Mouse (Mus musculus) cerebellum, adult 2 months (tissue): Measurements from ENCODE around the gene Ror2.

Experiments used
- CTCF ChIP-seq: fragments of 200-500 bp; IDR thresholded peaks from 2 replicates; pipeline ENCODE4 v1.5.1; 2011; ENCODE audit warnings: low read depth, mild to moderate bottlenecking, control low read depth, low read length, moderate library complexity, borderline replicate concordance; ENCODE audit not compliant: insufficient read depth
- POLR2A ChIP-seq: fragments of 200-500 bp; IDR thresholded peaks from 2 replicates; pipeline ENCODE4 v1.6.1; 2011; ENCODE audit warnings: low read length, control low read depth, borderline replicate concordance; ENCODE audit not compliant: insufficient read depth

- TF ChIP-seq CTCF (no peak), POLR2A (no peak)
Measured at GRCm38 (mm10) chr13:53235953-53236352, 50.0 kb downstream of the Ror2 start.
